Mouse (Mus musculus) heart, adult 9 months (tissue): ENCODE measurements at regions not wholly inside any gene's neighbourhood (a gene's known extent, or its start where the extent isn't known, plus 50 kb on each side); places are given as distances from the start of the nearest gene placed in this dataset.
A peak's percentile ranks its signal among the peaks of the same experiment; 100 is the strongest.
"Not testable (repeated sequence)": the region's sequence is repeated elsewhere in the genome, so short reads cannot be mapped to it uniquely, and the experiment has no call there.

Source experiments
- DNase-seq, 2 experiments: peaks; one replicate each; pipeline ENCODE4 v3.0.0; 2022; ENCODE audit warnings: low spot score in 2 of 2

- peak; percentile 3 to 7 for DNase-seq
Observed at GRCm38 (mm10) chr14:27562564-27562963, 54.3 kb upstream of the Ccdc66 start.

- DNase-seq: not testable (repeated sequence)
Observed at GRCm38 (mm10) chr14:27561974-27562373, 53.7 kb upstream of the Ccdc66 start.

GRCm38 (mm10) chr14:27560434-27560833 is 52.2 kb upstream of the Ccdc66 start:
- no peak for DNase-seq

- no peak for DNase-seq
Observed at GRCm38 (mm10) chr14:27558794-27559491, 50.7 kb upstream of the Ccdc66 start.
